Mouse (Mus musculus): ENCODE measurements at regions not wholly inside any gene's neighbourhood (a gene's known extent, or its start where the extent isn't known, plus 50 kb on each side); places are given as distances from the start of the nearest gene placed in this dataset.

- ATAC-seq (no peak), DNase-seq (ENCODE audit: low spot score) (no peak)
- H3K36me3 ChIP-seq (ENCODE audit: control insufficient read depth, insufficient read depth, low read length): no peaks in the 10 kb centered on the region
- H3K4me2 ChIP-seq (ENCODE audit: low read length): no peak overlapping the region
- no peak overlapping the region for H3K27ac ChIP-seq (ENCODE audit: low read depth, low read length)
- no peak overlapping the region for H3K9ac ChIP-seq (ENCODE audit: low read length)
- no peak overlapping the region for H3K4me3 ChIP-seq (ENCODE audit: low read depth, low read length)
- no peaks in the 10 kb centered on the region for H3K27me3 ChIP-seq (replicated peaks; ENCODE audit: control insufficient read depth, insufficient read depth, low read length)
- no peaks in the 10 kb centered on the region for H3K4me1 ChIP-seq (ENCODE audit: control insufficient read depth, insufficient read depth, low read length)
- WGBS: 88% methylated on average over 9 of the region's 9 CpGs
- H3K9me3 ChIP-seq (replicated peaks; ENCODE audit: control insufficient read depth, low read length): no peaks in the 10 kb centered on the region
Measured at GRCm38 (mm10) chr7:90065269-90065955, 64.6 kb upstream of the Picalm start.

DNA sequence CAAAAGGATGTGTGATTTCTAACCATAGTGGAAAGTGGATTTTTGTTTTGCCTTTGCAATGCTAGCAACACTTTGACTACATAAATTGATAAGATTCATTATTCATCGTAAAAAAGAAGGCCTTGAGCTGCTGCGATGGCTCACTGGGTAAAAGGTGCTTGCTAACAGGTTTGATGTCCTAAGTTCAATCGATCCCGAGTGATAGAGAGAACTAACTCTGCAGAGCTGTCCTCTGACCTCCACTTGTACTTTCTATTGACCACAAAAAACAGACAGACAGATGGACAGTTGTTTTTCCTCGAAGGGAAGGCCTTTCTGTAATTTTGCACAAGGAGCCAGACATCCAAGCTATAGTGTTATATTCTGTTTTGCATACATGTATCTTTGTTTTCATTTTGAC is 63.7 kb upstream of the Picalm start:
- Histone ChIP-seq H3K36me3 (ENCODE audit: control insufficient read depth, insufficient read depth, low read length) (no peaks in the 10 kb centered on the region), H3K9ac (ENCODE audit: low read length) (no peak overlapping the region), H3K4me3 (ENCODE audit: low read depth, low read length) (no peak overlapping the region), H3K4me1 (ENCODE audit: control insufficient read depth, insufficient read depth, low read length) (no peaks in the 10 kb centered on the region), H3K27me3 (replicated peaks; ENCODE audit: control insufficient read depth, insufficient read depth, low read length) (no peaks in the 10 kb centered on the region), H3K9me3 (replicated peaks; ENCODE audit: control insufficient read depth, low read length) (no peaks in the 10 kb centered on the region), H3K4me2 (ENCODE audit: low read length) (no peak overlapping the region), H3K27ac (ENCODE audit: low read depth, low read length) (no peak overlapping the region)
- DNase-seq (ENCODE audit: low spot score) (no peak), ATAC-seq (no peak)
- WGBS: 87% methylated on average over 5 of the region's 5 CpGs

- no peak for ATAC-seq
- Histone ChIP-seq H3K27me3 (replicated peaks; ENCODE audit: control insufficient read depth, insufficient read depth, low read length) (no peaks in the 10 kb centered on the region), H3K9me3 (replicated peaks; ENCODE audit: control insufficient read depth, low read length) (no peaks in the 10 kb centered on the region), H3K4me1 (ENCODE audit: control insufficient read depth, insufficient read depth, low read length) (no peaks in the 10 kb centered on the region), H3K27ac (ENCODE audit: low read depth, low read length) (no peak overlapping the region), H3K9ac (ENCODE audit: low read length) (no peak overlapping the region), H3K4me2 (ENCODE audit: low read length) (no peak overlapping the region), H3K4me3 (ENCODE audit: low read depth, low read length) (no peak overlapping the region), H3K36me3 (ENCODE audit: control insufficient read depth, insufficient read depth, low read length) (no peaks in the 10 kb centered on the region)
- WGBS: 85% methylated on average over 3 of the region's 3 CpGs
- DNase-seq (ENCODE audit: low spot score): peak; percentile 10
Measured at GRCm38 (mm10) chr7:90067961-90068665, 61.9 kb upstream of the Picalm start.

DNA sequence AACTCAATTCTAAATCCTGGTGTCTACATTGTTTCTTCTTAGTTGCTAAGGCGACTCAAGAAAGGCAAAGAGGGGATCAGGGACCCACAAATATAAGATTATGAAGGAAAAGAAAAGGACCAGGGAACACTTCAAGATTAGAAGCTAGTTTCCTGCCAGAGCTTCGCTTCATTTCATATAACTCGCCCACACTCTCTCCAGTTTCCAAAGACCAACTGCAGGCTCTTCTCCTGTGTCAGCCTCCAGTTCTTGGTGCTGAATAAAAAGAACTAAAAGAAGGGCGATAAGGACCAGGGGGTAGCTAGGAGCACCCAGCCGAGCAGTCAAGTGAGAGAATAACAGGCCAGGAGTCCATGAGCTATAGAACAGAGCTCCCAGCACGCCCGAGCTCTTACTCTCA is 59.7 kb upstream of the Picalm start:
- no peak overlapping the region for H3K27ac ChIP-seq (ENCODE audit: low read depth, low read length)
- no peaks in the 10 kb centered on the region for H3K9me3 ChIP-seq (replicated peaks; ENCODE audit: control insufficient read depth, low read length)
- ATAC-seq (no peak), DNase-seq (ENCODE audit: low spot score) (no peak)
- H3K4me2 ChIP-seq (ENCODE audit: low read length): no peak overlapping the region
- WGBS: 67% methylated on average over 7 of the region's 7 CpGs
- H3K4me1 ChIP-seq (ENCODE audit: control insufficient read depth, insufficient read depth, low read length): no peaks in the 10 kb centered on the region
- no peak overlapping the region for H3K9ac ChIP-seq (ENCODE audit: low read length)
- H3K36me3 ChIP-seq (ENCODE audit: control insufficient read depth, insufficient read depth, low read length): no peaks in the 10 kb centered on the region
- no peaks in the 10 kb centered on the region for H3K27me3 ChIP-seq (replicated peaks; ENCODE audit: control insufficient read depth, insufficient read depth, low read length)
- no peak overlapping the region for H3K4me3 ChIP-seq (ENCODE audit: low read depth, low read length)

- no peak for ATAC-seq
- WGBS: 89% methylated on average over 5 of the region's 5 CpGs
- Histone ChIP-seq H3K4me2 (ENCODE audit: low read length) (no peak overlapping the region), H3K4me3 (ENCODE audit: low read depth, low read length) (no peak overlapping the region), H3K4me1 (ENCODE audit: control insufficient read depth, insufficient read depth, low read length) (no peaks in the 10 kb centered on the region), H3K36me3 (ENCODE audit: control insufficient read depth, insufficient read depth, low read length) (no peaks in the 10 kb centered on the region), H3K27ac (ENCODE audit: low read depth, low read length) (no peak overlapping the region), H3K9me3 (replicated peaks; ENCODE audit: control insufficient read depth, low read length) (no peaks in the 10 kb centered on the region), H3K9ac (ENCODE audit: low read length) (no peak overlapping the region), H3K27me3 (replicated peaks; ENCODE audit: control insufficient read depth, insufficient read depth, low read length) (no peaks in the 10 kb centered on the region)
- DNase-seq (ENCODE audit: low spot score): no peak
Measured at GRCm38 (mm10) chr7:90073865-90074264, 56.1 kb upstream of the Picalm start.

GRCm38 (mm10) chr7:90074592-90074991 is 55.4 kb upstream of the Picalm start:
- WGBS: 74% methylated on average over 2 of the region's 2 CpGs
- no peaks in the 10 kb centered on the region for H3K9me3 ChIP-seq (replicated peaks; ENCODE audit: control insufficient read depth, low read length)
- no peak overlapping the region for H3K4me3 ChIP-seq (ENCODE audit: low read depth, low read length)
- no peak overlapping the region for H3K9ac ChIP-seq (ENCODE audit: low read length)
- no peaks in the 10 kb centered on the region for H3K4me1 ChIP-seq (ENCODE audit: control insufficient read depth, insufficient read depth, low read length)
- H3K27me3 ChIP-seq (replicated peaks; ENCODE audit: control insufficient read depth, insufficient read depth, low read length): no peaks in the 10 kb centered on the region
- no peaks in the 10 kb centered on the region for H3K36me3 ChIP-seq (ENCODE audit: control insufficient read depth, insufficient read depth, low read length)
- no peak overlapping the region for H3K27ac ChIP-seq (ENCODE audit: low read depth, low read length)
- DNase-seq (ENCODE audit: low spot score) (no peak), ATAC-seq (no peak)
- no peak overlapping the region for H3K4me2 ChIP-seq (ENCODE audit: low read length)

- Histone ChIP-seq H3K9me3 (replicated peaks; ENCODE audit: control insufficient read depth, low read length) (no peaks in the 10 kb centered on the region), H3K36me3 (ENCODE audit: control insufficient read depth, insufficient read depth, low read length) (no peaks in the 10 kb centered on the region), H3K27ac (ENCODE audit: low read depth, low read length) (no peak overlapping the region), H3K27me3 (replicated peaks; ENCODE audit: control insufficient read depth, insufficient read depth, low read length) (no peaks in the 10 kb centered on the region), H3K4me3 (ENCODE audit: low read depth, low read length) (no peak overlapping the region), H3K4me1 (ENCODE audit: control insufficient read depth, insufficient read depth, low read length) (no peaks in the 10 kb centered on the region), H3K4me2 (ENCODE audit: low read length) (no peak overlapping the region), H3K9ac (ENCODE audit: low read length) (no peak overlapping the region)
- no peak for DNase-seq (ENCODE audit: low spot score)
- ATAC-seq: no peak
- WGBS: 79% methylated on average over 2 of the region's 2 CpGs
Measured at GRCm38 (mm10) chr7:90077565-90077964, 52.4 kb upstream of the Picalm start.

DNA sequence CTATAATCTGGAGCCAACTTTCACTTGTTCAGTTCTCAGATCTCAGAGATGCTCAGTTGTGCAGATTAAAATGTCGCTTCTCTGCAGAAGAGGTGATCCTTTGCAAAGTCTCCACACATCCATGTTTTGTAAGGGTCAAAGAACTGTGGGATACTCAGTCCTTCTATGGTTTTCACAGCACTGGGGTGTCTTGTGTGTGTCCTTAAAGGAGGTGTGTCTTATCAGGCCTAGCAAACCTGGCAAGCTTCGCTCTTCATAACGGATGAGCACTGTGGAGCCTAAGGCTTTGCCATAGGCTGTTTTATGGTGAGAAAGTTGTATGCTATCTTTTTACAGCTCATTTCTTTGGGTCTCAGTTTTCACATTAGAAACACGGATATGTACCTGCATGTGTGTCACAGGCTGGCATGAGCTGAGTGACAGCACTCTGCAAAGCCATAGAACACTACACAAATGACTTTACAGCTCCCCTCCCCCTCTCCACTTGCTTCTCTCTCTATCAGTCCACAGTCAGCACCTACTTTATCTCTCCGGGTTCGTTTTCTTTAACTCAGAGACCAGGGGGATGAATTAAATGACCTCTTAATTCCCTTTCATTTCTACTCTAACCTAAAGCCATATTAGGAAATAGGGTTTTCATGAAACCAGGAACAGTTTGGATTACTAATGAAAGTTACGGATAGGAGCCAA is 49.8 kb upstream of the Picalm start:
- no peak overlapping the region for H3K4me3 ChIP-seq (ENCODE audit: low read depth, low read length)
- no peak overlapping the region for H3K27ac ChIP-seq (ENCODE audit: low read depth, low read length)
- no peak overlapping the region for H3K4me2 ChIP-seq (ENCODE audit: low read length)
- ATAC-seq: no peak
- DNase-seq (ENCODE audit: low spot score): no peak
- H3K9me3 ChIP-seq (replicated peaks; ENCODE audit: control insufficient read depth, low read length): no peaks in the 10 kb centered on the region
- no peak overlapping the region for H3K9ac ChIP-seq (ENCODE audit: low read length)
- WGBS: 73% methylated on average over 7 of the region's 7 CpGs
- H3K36me3 ChIP-seq (ENCODE audit: control insufficient read depth, insufficient read depth, low read length): no peaks in the 10 kb centered on the region
- H3K4me1 ChIP-seq (ENCODE audit: control insufficient read depth, insufficient read depth, low read length): no peaks in the 10 kb centered on the region
- no peaks in the 10 kb centered on the region for H3K27me3 ChIP-seq (replicated peaks; ENCODE audit: control insufficient read depth, insufficient read depth, low read length)

Measured in forebrain, embryonic 14.5 days (tissue).